Mouse (Mus musculus) frontal cortex, adult (tissue): Measurements from ENCODE around the gene Gm13691.
A peak's percentile ranks its signal among the peaks of the same experiment; 100 is the strongest.
"Not testable (repeated sequence)": the region's sequence is repeated elsewhere in the genome, so short reads cannot be mapped to it uniquely, and the experiment has no call there.

ENCODE experiments used
- ATAC-seq: cut with Nextera tagmentation; 2 replicates; pipeline ENCODE4 v1.9.2; 2017; ENCODE audit warnings: mild to moderate bottlenecking, moderate library complexity, mixed read lengths; ENCODE audit not compliant: low TSS enrichment

Gene Gm13691

GRCm38 (mm10) chr2:83990253-83990652, at the start of gene Gm13691:
Gm13691 (plus strand) TSS chr2:83990553.
- ATAC-seq: not testable (repeated sequence)

GRCm38 (mm10) chr2:83940931-83941361, 49.4 kb upstream of the Gm13691 start, which contains the start of gene Zswim2:
Zswim2 (minus strand) TSS chr2:83941228.
- ATAC-seq: peak; percentile 100

GRCm38 (mm10) chr2:83941378-83941777, 49.0 kb upstream of the Gm13691 start:
- no peak for ATAC-seq

GRCm38 (mm10) chr2:83941792-83942191, 48.6 kb upstream of the Gm13691 start:
- no peak for ATAC-seq

GRCm38 (mm10) chr2:83955393-83955792, 35.0 kb upstream of the Gm13691 start, which contains the start of gene Gm13698:
Gm13698 (plus strand) TSS chr2:83955693.
- not testable (repeated sequence) for ATAC-seq

GRCm38 (mm10) chr2:83961203-83961602, 29.1 kb upstream of the Gm13691 start, which contains the start of gene Gm13693:
Gm13693 (plus strand) TSS chr2:83961503.
- not testable (repeated sequence) for ATAC-seq

- ATAC-seq: not testable (repeated sequence)
Measured at GRCm38 (mm10) chr2:83967013-83967412, 23.3 kb upstream of the Gm13691 start, which contains the start of gene Gm13695. Gm13695 (plus strand) TSS chr2:83967313.

- not testable (repeated sequence) for ATAC-seq
Measured at GRCm38 (mm10) chr2:83972823-83973222, 17.5 kb upstream of the Gm13691 start, which contains the start of gene Gm13696. Gm13696 (plus strand) TSS chr2:83973123.

GRCm38 (mm10) chr2:83978633-83979032, 11.7 kb upstream of the Gm13691 start, which contains the start of gene Gm13694:
Gm13694 (plus strand) TSS chr2:83978933.
- not testable (repeated sequence) for ATAC-seq

GRCm38 (mm10) chr2:83984443-83984842, 5.9 kb upstream of the Gm13691 start, which contains the start of gene Gm13697:
Gm13697 (plus strand) TSS chr2:83984743.
- not testable (repeated sequence) for ATAC-seq

- not testable (repeated sequence) for ATAC-seq
Measured at GRCm38 (mm10) chr2:83993639-83994255, 3.4 kb downstream of the Gm13691 start.

- ATAC-seq: not testable (repeated sequence)
Measured at GRCm38 (mm10) chr2:83994526-83994925, 4.2 kb downstream of the Gm13691 start.

- ATAC-seq: no peak
Measured at GRCm38 (mm10) chr2:84008913-84009312, 18.6 kb downstream of the Gm13691 start.

GRCm38 (mm10) chr2:84009818-84010217, 19.5 kb downstream of the Gm13691 start:
- ATAC-seq: no peak

- ATAC-seq: no peak
Measured at GRCm38 (mm10) chr2:84014572-84014971, 24.2 kb downstream of the Gm13691 start.

- ATAC-seq: not testable (repeated sequence)
Measured at GRCm38 (mm10) chr2:84016291-84016690, 25.9 kb downstream of the Gm13691 start.

GRCm38 (mm10) chr2:84018330-84018729, 28.0 kb downstream of the Gm13691 start:
- ATAC-seq: no peak

- ATAC-seq: no peak
Measured at GRCm38 (mm10) chr2:84019519-84020305, 29.4 kb downstream of the Gm13691 start.

- ATAC-seq: peak; percentile 72
Measured at GRCm38 (mm10) chr2:84021930-84022329, 31.6 kb downstream of the Gm13691 start.

- ATAC-seq: peak; percentile 83
Measured at GRCm38 (mm10) chr2:84022905-84023304, 32.6 kb downstream of the Gm13691 start.

- peak; percentile 65 for ATAC-seq
Measured at GRCm38 (mm10) chr2:84023319-84023718, 33.0 kb downstream of the Gm13691 start.

GRCm38 (mm10) chr2:84025217-84025616, 34.9 kb downstream of the Gm13691 start:
- ATAC-seq: no peak
